Mouse (Mus musculus) cerebellum, adult 2 months (tissue): ENCODE measurements around the gene Tmem37.

Experiments used
- CTCF ChIP-seq: fragments of 200-500 bp; IDR thresholded peaks from 2 replicates; pipeline ENCODE4 v1.5.1; 2011; ENCODE audit warnings: low read depth, mild to moderate bottlenecking, control low read depth, low read length, moderate library complexity, borderline replicate concordance; ENCODE audit not compliant: insufficient read depth
- POLR2A ChIP-seq: fragments of 200-500 bp; IDR thresholded peaks from 2 replicates; pipeline ENCODE4 v1.6.1; 2011; ENCODE audit warnings: low read length, control low read depth, borderline replicate concordance; ENCODE audit not compliant: insufficient read depth

- TF ChIP-seq POLR2A (no peak), CTCF (no peak)
Observed at GRCm38 (mm10) chr1:120115671-120116081, 41.8 kb upstream of the Tmem37 start.
